Mouse (Mus musculus) limb, embryonic 13.5 days (tissue): ENCODE data around the gene Gart. TPM values are rescaled to one million over a fixed set of nuclear protein-coding genes. Genes with fewer than 3 reads are reported as not detected.
"Not testable (repeated sequence)": the region's sequence is repeated elsewhere in the genome, so short reads cannot be mapped to it uniquely, and the experiment has no call there.

ENCODE experiments used
- ATAC-seq: fragments of 200-750 bp; cut with Nextera tagmentation; 2 replicates; pipeline ENCODE4 v1.8.0; 2017; ENCODE audit warnings: low read depth, moderate number of reproducible peaks, moderate TSS enrichment; ENCODE audit not compliant: low FRiP score
- H3K27ac ChIP-seq: fragments of 300-500 bp; sonication (generic); 2 replicates; pipeline ENCODE4 v1.5.1; 2015; ENCODE audit warnings: inconsistent platforms, mild to moderate bottlenecking, moderate library complexity
- H3K27me3 ChIP-seq: fragments of 300-500 bp; sonication (generic); 2 replicates; pipeline ENCODE4 v1.6.1; 2015; ENCODE audit warnings: mild to moderate bottlenecking, inconsistent platforms
- H3K36me3 ChIP-seq: fragments of 300-500 bp; sonication (generic); 2 replicates; pipeline ENCODE4 v1.6.1; 2015; ENCODE audit warnings: inconsistent platforms, mild to moderate bottlenecking, moderate library complexity
- H3K4me1 ChIP-seq: fragments of 300-500 bp; sonication (generic); 2 replicates; pipeline ENCODE4 v1.6.1; 2015; ENCODE audit warnings: inconsistent platforms
- H3K4me2 ChIP-seq: fragments of 300-500 bp; sonication (generic); replicated peaks from 2 replicates; pipeline ENCODE4 v1.6.1; 2015; ENCODE audit warnings: inconsistent platforms, mild to moderate bottlenecking, moderate library complexity
- H3K4me3 ChIP-seq: fragments of 300-500 bp; sonication (generic); 2 replicates; pipeline ENCODE4 v1.5.1; 2015; ENCODE audit warnings: moderate library complexity, mild to moderate bottlenecking, inconsistent platforms
- H3K9ac ChIP-seq: fragments of 300-500 bp; sonication (generic); 2 replicates; pipeline ENCODE4 v1.6.1; 2015; ENCODE audit warnings: mild to moderate bottlenecking, inconsistent platforms
- H3K9me3 ChIP-seq: fragments of 300-500 bp; sonication (generic); 2 replicates; pipeline ENCODE4 v1.6.1; 2016; ENCODE audit warnings: inconsistent platforms
- WGBS: fragments of 180-500 bp; shearing (Covaris S2); methylation state at CpG from one replicate; pipeline ENCODE4 v1.1.7; 2015; 5-methylcytosine and 5-hydroxymethylcytosine counted together
- polyA plus RNA-seq: library from polyadenylated mRNA; unstranded; fragments of >200 nt; fragmentation: Nextera tagmentation; extraction: Ambion mirVana; gene quantifications from 2 replicates; pipeline ENCODE4 v1.2.1, GENCODE M21; 2015

The Gart gene
- polyA plus RNA-seq, 1 experiment from 2014 or later: 110 TPM

GRCm38 (mm10) chr16:91645995-91646602, 653 bp downstream of the Gart start:
- WGBS: under 1% methylated on average over 11 of the region's 11 CpGs

GRCm38 (mm10) chr16:91645420-91645819, 1.3 kb downstream of the Gart start:
- H3K4me3 ChIP-seq, H3K9me3 ChIP-seq, H3K27ac ChIP-seq, H3K4me2 ChIP-seq, H3K9ac ChIP-seq, H3K27me3 ChIP-seq, ATAC-seq: not testable (repeated sequence)
- H3K36me3 ChIP-seq: peaks cover 26% of the 10 kb centered on the region
- WGBS: 25% methylated on average over 1 of the region's 2 CpGs
- peaks cover 17% of the 10 kb centered on the region for H3K4me1 ChIP-seq

More at GRCm38 (mm10) chr16:91645995-91646602, 653 bp downstream of the Gart start:
- peak overlapping the region; percentile 85 for H3K9ac ChIP-seq
- peaks cover 23% of the 10 kb centered on the region for H3K36me3 ChIP-seq
- peaks cover 17% of the 10 kb centered on the region for H3K4me1 ChIP-seq
- no peaks in the 10 kb centered on the region for H3K27me3 ChIP-seq
- ATAC-seq: no peak
- H3K9me3 ChIP-seq: no peaks in the 10 kb centered on the region
- H3K27ac ChIP-seq: no peak overlapping the region
- peak overlapping the region; percentile 75 for H3K4me3 ChIP-seq
- H3K4me2 ChIP-seq: peak overlapping the region; percentile 87

GRCm38 (mm10) chr16:91644901-91645300, 1.9 kb downstream of the Gart start:
- H3K36me3 ChIP-seq: peaks cover 31% of the 10 kb centered on the region
- no peak overlapping the region for H3K9ac ChIP-seq
- 86% methylated on average over 2 of the region's 2 CpGs for WGBS
- ATAC-seq: no peak
- H3K27ac ChIP-seq: no peak overlapping the region
- H3K4me1 ChIP-seq: peaks cover 14% of the 10 kb centered on the region
- H3K4me3 ChIP-seq: no peak overlapping the region
- H3K9me3 ChIP-seq: no peaks in the 10 kb centered on the region
- H3K4me2 ChIP-seq: no peak overlapping the region
- no peaks in the 10 kb centered on the region for H3K27me3 ChIP-seq

GRCm38 (mm10) chr16:91640171-91640570, 6.6 kb downstream of the Gart start:
- ATAC-seq: no peak
- no peak overlapping the region for H3K4me3 ChIP-seq
- no peak overlapping the region for H3K27ac ChIP-seq
- no peak overlapping the region for H3K4me2 ChIP-seq
- peaks cover 76% of the 10 kb centered on the region for H3K36me3 ChIP-seq
- WGBS: 97% methylated on average over 8 of the region's 8 CpGs
- H3K9ac ChIP-seq: no peak overlapping the region
- H3K27me3 ChIP-seq: no peaks in the 10 kb centered on the region
- H3K4me1 ChIP-seq: peaks cover 3% of the 10 kb centered on the region; the same call in 1 of the 2 replicates
- no peaks in the 10 kb centered on the region for H3K9me3 ChIP-seq

- H3K4me2 ChIP-seq: no peak overlapping the region
- H3K9ac ChIP-seq: no peak overlapping the region
- WGBS: 97% methylated on average over 2 of the region's 2 CpGs
- ATAC-seq: no peak
- H3K27ac ChIP-seq: no peak overlapping the region
- H3K27me3 ChIP-seq: no peaks in the 10 kb centered on the region
- no peak overlapping the region for H3K4me3 ChIP-seq
- no peaks in the 10 kb centered on the region for H3K9me3 ChIP-seq
- no peaks in the 10 kb centered on the region for H3K4me1 ChIP-seq
- H3K36me3 ChIP-seq: peaks cover 80% of the 10 kb centered on the region
Observed at GRCm38 (mm10) chr16:91639636-91640035, 7.1 kb downstream of the Gart start.

- Histone ChIP-seq H3K9ac (no peak overlapping the region), H3K4me1 (no peaks in the 10 kb centered on the region), H3K4me2 (no peak overlapping the region), H3K27ac (no peak overlapping the region), H3K27me3 (no peaks in the 10 kb centered on the region), H3K36me3 (peaks cover 85% of the 10 kb centered on the region), H3K4me3 (no peak overlapping the region), H3K9me3 (no peaks in the 10 kb centered on the region)
- WGBS: 97% methylated on average over 5 of the region's 5 CpGs
- ATAC-seq: no peak
Observed at GRCm38 (mm10) chr16:91639161-91639560, 7.6 kb downstream of the Gart start.

GRCm38 (mm10) chr16:91633641-91634040, 13.1 kb downstream of the Gart start:
- no peak overlapping the region for H3K4me2 ChIP-seq
- no peaks in the 10 kb centered on the region for H3K27me3 ChIP-seq
- H3K36me3 ChIP-seq: peaks cover 94% of the 10 kb centered on the region
- 91% methylated on average over 12 of the region's 12 CpGs for WGBS
- no peaks in the 10 kb centered on the region for H3K9me3 ChIP-seq
- H3K9ac ChIP-seq: no peak overlapping the region
- ATAC-seq: no peak
- no peaks in the 10 kb centered on the region for H3K4me1 ChIP-seq
- H3K27ac ChIP-seq: no peak overlapping the region
- no peak overlapping the region for H3K4me3 ChIP-seq

- H3K4me3 ChIP-seq: no peak overlapping the region
- H3K27me3 ChIP-seq: no peaks in the 10 kb centered on the region
- H3K9ac ChIP-seq: no peak overlapping the region
- 93% methylated on average over 7 of the region's 7 CpGs for WGBS
- H3K36me3 ChIP-seq: peaks cover 94% of the 10 kb centered on the region
- no peak overlapping the region for H3K4me2 ChIP-seq
- H3K9me3 ChIP-seq: no peaks in the 10 kb centered on the region
- no peaks in the 10 kb centered on the region for H3K4me1 ChIP-seq
- ATAC-seq: no peak
- no peak overlapping the region for H3K27ac ChIP-seq
Observed at GRCm38 (mm10) chr16:91632940-91633339, 13.8 kb downstream of the Gart start.

- no peak overlapping the region for H3K27ac ChIP-seq
- no peak overlapping the region for H3K9ac ChIP-seq
- H3K4me1 ChIP-seq: no peaks in the 10 kb centered on the region
- WGBS: 87% methylated on average over 5 of the region's 5 CpGs
- H3K4me2 ChIP-seq: no peak overlapping the region
- H3K27me3 ChIP-seq: no peaks in the 10 kb centered on the region
- H3K9me3 ChIP-seq: no peaks in the 10 kb centered on the region
- peaks cover 94% of the 10 kb centered on the region for H3K36me3 ChIP-seq
- no peak for ATAC-seq
- no peak overlapping the region for H3K4me3 ChIP-seq
Observed at GRCm38 (mm10) chr16:91632439-91632838, 14.3 kb downstream of the Gart start.

- peaks cover 95% of the 10 kb centered on the region for H3K36me3 ChIP-seq
- no peak overlapping the region for H3K27ac ChIP-seq
- H3K4me1 ChIP-seq: no peaks in the 10 kb centered on the region
- H3K9ac ChIP-seq: no peak overlapping the region
- H3K9me3 ChIP-seq: no peaks in the 10 kb centered on the region
- no peak for ATAC-seq
- H3K4me2 ChIP-seq: no peak overlapping the region
- H3K4me3 ChIP-seq: no peak overlapping the region
- H3K27me3 ChIP-seq: no peaks in the 10 kb centered on the region
- 79% methylated on average over 1 of the region's 1 CpGs for WGBS
Observed at GRCm38 (mm10) chr16:91630584-91630983, 16.2 kb downstream of the Gart start.

GRCm38 (mm10) chr16:91629749-91630148, 17.0 kb downstream of the Gart start:
- Histone ChIP-seq H3K4me2 (no peak overlapping the region), H3K4me1 (no peaks in the 10 kb centered on the region), H3K36me3 (peaks cover 95% of the 10 kb centered on the region), H3K9me3 (no peaks in the 10 kb centered on the region), H3K9ac (no peak overlapping the region), H3K27me3 (no peaks in the 10 kb centered on the region), H3K27ac (no peak overlapping the region), H3K4me3 (no peak overlapping the region)
- no peak for ATAC-seq
- WGBS: 84% methylated on average over 4 of the region's 4 CpGs

- H3K9ac ChIP-seq: no peak overlapping the region
- H3K27ac ChIP-seq: no peak overlapping the region
- no peaks in the 10 kb centered on the region for H3K27me3 ChIP-seq
- 91% methylated on average over 3 of the region's 3 CpGs for WGBS
- no peak overlapping the region for H3K4me2 ChIP-seq
- no peaks in the 10 kb centered on the region for H3K9me3 ChIP-seq
- no peaks in the 10 kb centered on the region for H3K4me1 ChIP-seq
- peaks cover 95% of the 10 kb centered on the region for H3K36me3 ChIP-seq
- H3K4me3 ChIP-seq: no peak overlapping the region
- ATAC-seq: no peak
Observed at GRCm38 (mm10) chr16:91628673-91629072, 18.1 kb downstream of the Gart start.

- Histone ChIP-seq H3K4me3 (no peak overlapping the region), H3K9ac (no peak overlapping the region), H3K27me3 (no peaks in the 10 kb centered on the region), H3K36me3 (peaks cover 97% of the 10 kb centered on the region), H3K9me3 (no peaks in the 10 kb centered on the region), H3K4me1 (no peaks in the 10 kb centered on the region), H3K4me2 (no peak overlapping the region), H3K27ac (no peak overlapping the region)
- no peak for ATAC-seq
- 88% methylated on average over 7 of the region's 7 CpGs for WGBS
Observed at GRCm38 (mm10) chr16:91627831-91628230, 18.9 kb downstream of the Gart start.
